Mouse (Mus musculus): ENCODE data around the gene Pcdh10. TPM values are rescaled to one million over a fixed set of nuclear protein-coding genes. Genes with fewer than 3 reads are reported as not detected.

Gene Pcdh10
- polyA plus RNA-seq, 1 experiment from 2014 or later = 0.41 TPM

- no peak overlapping the region for H3K9ac ChIP-seq (ENCODE audit: low read length)
- DNase-seq (ENCODE audit: low spot score) (no peak), ATAC-seq (ENCODE audit: low FRiP score, low TSS enrichment) (no peak)
- H3K36me3 ChIP-seq (ENCODE audit: control insufficient read depth, insufficient read depth, low read length) = no peaks in the 10 kb centered on the region
- no peak overlapping the region for H3K27ac ChIP-seq (replicated peaks)
- peak overlapping the region; percentile 95 for H3K4me2 ChIP-seq (replicated peaks; ENCODE audit: low read depth)
- peaks cover 4% of the 10 kb centered on the region; the same call in 1 of the 2 replicates for H3K4me1 ChIP-seq (replicated peaks; ENCODE audit: control insufficient read depth, insufficient read depth)
- no peaks in the 10 kb centered on the region for H3K9me3 ChIP-seq (ENCODE audit: control insufficient read depth, low read length)
- H3K4me3 ChIP-seq (ENCODE audit: low read depth, low read length) = peak overlapping the region; percentile 51
- no peak for TF ChIP-seq EP300 (optimal IDR thresholded peaks at IDR 0.05)
- no peak for TF ChIP-seq CTCF (IDR thresholded peaks at IDR 0.05; ENCODE audit: low read depth)
- H3K27me3 ChIP-seq (ENCODE audit: control insufficient read depth, insufficient read depth, low read length) = peaks cover 9% of the 10 kb centered on the region; the same call in 1 of the 2 replicates
- WGBS = under 1% methylated on average over 26 of the region's 26 CpGs
Observed at GRCm38 (mm10) chr3:45377391-45377998, 703 bp upstream of the Pcdh10 start.

- H3K4me1 ChIP-seq (replicated peaks; ENCODE audit: control insufficient read depth, insufficient read depth) = peaks cover 4% of the 10 kb centered on the region; the same call in 1 of the 2 replicates
- DNase-seq (ENCODE audit: low spot score) = peak; percentile 15
- 1% methylated on average over 26 of the region's 29 CpGs for WGBS
- H3K4me3 ChIP-seq (ENCODE audit: low read depth, low read length) = peak overlapping the region; percentile 51
- no peaks in the 10 kb centered on the region for H3K9me3 ChIP-seq (ENCODE audit: control insufficient read depth, low read length)
- H3K27me3 ChIP-seq (ENCODE audit: control insufficient read depth, insufficient read depth, low read length) = peaks cover 9% of the 10 kb centered on the region; the same call in 1 of the 2 replicates
- peak overlapping the region; percentile 95 for H3K4me2 ChIP-seq (replicated peaks; ENCODE audit: low read depth)
- peak overlapping the region; percentile 13; the same call in 1 of the 2 replicates for H3K9ac ChIP-seq (ENCODE audit: low read length)
- H3K36me3 ChIP-seq (ENCODE audit: control insufficient read depth, insufficient read depth, low read length) = no peaks in the 10 kb centered on the region
- TF ChIP-seq CTCF (IDR thresholded peaks at IDR 0.05; ENCODE audit: low read depth) (no peak), EP300 (optimal IDR thresholded peaks at IDR 0.05) (no peak)
- ATAC-seq (ENCODE audit: low FRiP score, low TSS enrichment) = no peak
- no peak overlapping the region for H3K27ac ChIP-seq (replicated peaks)
Observed at GRCm38 (mm10) chr3:45379541-45379971, 1.4 kb downstream of the Pcdh10 start.

GRCm38 (mm10) chr3:45379972-45380761 lies 2.0 kb downstream of the Pcdh10 start:
- under 1% methylated on average over 55 of the region's 55 CpGs for WGBS
- H3K9ac ChIP-seq (ENCODE audit: low read length) = no peak overlapping the region

GRCm38 (mm10) chr3:45380811-45381761 lies 2.9 kb downstream of the Pcdh10 start:
- DNase-seq (ENCODE audit: low spot score) (peak; percentile 24), ATAC-seq (ENCODE audit: low FRiP score, low TSS enrichment) (no peak)
- peaks cover 9% of the 10 kb centered on the region; the same call in 1 of the 2 replicates for H3K27me3 ChIP-seq (ENCODE audit: control insufficient read depth, insufficient read depth, low read length)
- WGBS = under 1% methylated on average over 82 of the region's 82 CpGs
- H3K4me3 ChIP-seq (ENCODE audit: low read depth, low read length) = peak overlapping the region; percentile 51
- peak; percentile 19; the same call in 1 of the 2 replicates for TF ChIP-seq CTCF (IDR thresholded peaks at IDR 0.05; ENCODE audit: low read depth)
- no peak for TF ChIP-seq EP300 (optimal IDR thresholded peaks at IDR 0.05)
- H3K9ac ChIP-seq (ENCODE audit: low read length) = peak overlapping the region; percentile 5; the same call in 1 of the 2 replicates
- no peak overlapping the region for H3K27ac ChIP-seq (replicated peaks)
- peak overlapping the region; percentile 95 for H3K4me2 ChIP-seq (replicated peaks; ENCODE audit: low read depth)
- peaks cover 4% of the 10 kb centered on the region; the same call in 1 of the 2 replicates for H3K4me1 ChIP-seq (replicated peaks; ENCODE audit: control insufficient read depth, insufficient read depth)
- H3K9me3 ChIP-seq (ENCODE audit: control insufficient read depth, low read length) = no peaks in the 10 kb centered on the region
- no peaks in the 10 kb centered on the region for H3K36me3 ChIP-seq (ENCODE audit: control insufficient read depth, insufficient read depth, low read length)

More at GRCm38 (mm10) chr3:45379972-45380761, 2.0 kb downstream of the Pcdh10 start:
- H3K4me2 ChIP-seq (replicated peaks; ENCODE audit: low read depth) = peak overlapping the region; percentile 95
- no peaks in the 10 kb centered on the region for H3K36me3 ChIP-seq (ENCODE audit: control insufficient read depth, insufficient read depth, low read length)
- no peak for TF ChIP-seq EP300 (optimal IDR thresholded peaks at IDR 0.05)
- peak overlapping the region; percentile 51 for H3K4me3 ChIP-seq (ENCODE audit: low read depth, low read length)
- H3K4me1 ChIP-seq (replicated peaks; ENCODE audit: control insufficient read depth, insufficient read depth) = peaks cover 4% of the 10 kb centered on the region; the same call in 1 of the 2 replicates
- no peak for ATAC-seq (ENCODE audit: low FRiP score, low TSS enrichment)
- no peaks in the 10 kb centered on the region for H3K9me3 ChIP-seq (ENCODE audit: control insufficient read depth, low read length)
- peaks cover 9% of the 10 kb centered on the region; the same call in 1 of the 2 replicates for H3K27me3 ChIP-seq (ENCODE audit: control insufficient read depth, insufficient read depth, low read length)
- DNase-seq (ENCODE audit: low spot score) = peak; percentile 27
- no peak overlapping the region for H3K27ac ChIP-seq (replicated peaks)

- 45% methylated on average over 4 of the region's 4 CpGs for WGBS
- TF ChIP-seq CTCF (IDR thresholded peaks at IDR 0.05; ENCODE audit: low read depth) (no peak), EP300 (optimal IDR thresholded peaks at IDR 0.05) (no peak)
- Histone ChIP-seq H3K4me3 (ENCODE audit: low read depth, low read length) (no peak overlapping the region; the same call in 1 of the 2 replicates), H3K27ac (replicated peaks) (no peak overlapping the region), H3K9me3 (ENCODE audit: control insufficient read depth, low read length) (no peaks in the 10 kb centered on the region), H3K4me1 (replicated peaks; ENCODE audit: control insufficient read depth, insufficient read depth) (peaks cover 4% of the 10 kb centered on the region; the same call in 1 of the 2 replicates), H3K36me3 (ENCODE audit: control insufficient read depth, insufficient read depth, low read length) (no peaks in the 10 kb centered on the region), H3K4me2 (replicated peaks; ENCODE audit: low read depth) (no peak overlapping the region; the same call in 1 of the 2 replicates), H3K27me3 (ENCODE audit: control insufficient read depth, insufficient read depth, low read length) (peaks cover 9% of the 10 kb centered on the region; the same call in 1 of the 2 replicates), H3K9ac (ENCODE audit: low read length) (no peak overlapping the region)
- no peak for DNase-seq (ENCODE audit: low spot score)
- ATAC-seq (ENCODE audit: low FRiP score, low TSS enrichment) = no peak
Observed at GRCm38 (mm10) chr3:45382032-45382755, 4.0 kb downstream of the Pcdh10 start.
